ENCODE assay signal across 8 mouse cellular contexts in the genomic region with DNA sequence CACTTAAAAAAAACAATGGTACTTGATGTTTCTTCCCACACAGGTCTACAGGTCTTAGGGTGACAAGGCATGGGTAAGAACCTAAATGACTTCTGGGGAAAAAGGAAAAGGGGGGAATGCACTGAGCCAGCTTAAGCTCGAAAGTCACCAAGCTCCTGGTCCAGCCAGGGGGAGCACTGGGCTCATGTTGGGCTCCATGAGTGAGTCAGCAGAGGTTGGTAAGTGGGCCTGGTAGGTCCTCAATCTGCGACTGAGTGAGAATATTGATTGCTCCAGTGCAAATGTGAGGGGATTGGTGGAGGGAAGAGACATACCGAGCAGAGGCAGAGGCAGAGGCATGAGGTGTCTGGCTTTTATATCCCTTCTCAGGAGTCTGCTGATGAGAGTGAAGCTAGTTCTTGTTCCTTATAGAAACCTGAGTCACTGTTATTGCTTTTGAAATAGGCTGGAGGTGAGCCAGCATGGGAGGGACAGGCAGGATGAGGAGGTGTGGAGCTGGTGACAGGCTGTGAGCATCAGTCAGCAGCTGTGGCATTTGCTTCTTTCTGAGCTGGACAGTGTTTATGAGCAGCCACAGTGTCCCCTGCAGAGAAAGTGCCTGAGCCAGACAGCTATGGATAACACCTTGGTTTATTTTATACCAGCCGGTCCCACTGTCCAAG.
DNase-seq lines count a peak whose midpoint lies in the region; ATAC-seq and TF ChIP-seq lines count a peak whose summit lies in the region.

No protein-coding gene starts in this region.

- no peak for TF ChIP-seq EP300 in liver, postnatal 0 days (IDR thresholded peaks at IDR 0.05; ENCODE audit: low read depth)

- peak; percentile 83 for ATAC-seq in liver, postnatal 0 days

- H3K27me3 ChIP-seq in liver, postnatal 0 days (ENCODE audit: insufficient read depth, low read length) = no peaks in the 10 kb centered on the region

- no peak overlapping the region for H3K9ac ChIP-seq in liver, postnatal 0 days (replicated peaks)

- peak; percentile 35 for DNase-seq in adrenal gland, postnatal 10 days
- DNase-seq in adrenal gland, adult 8-10 months = no peak
- peak; percentile 31 for DNase-seq in layer of hippocampus, adult 11-12 months (ENCODE audit: low spot score)
- no peak for DNase-seq in layer of hippocampus, postnatal 10 days (ENCODE audit: low spot score in 2 of 2)
- DNase-seq in gonadal fat pad, adult 2 months (ENCODE audit: low read depth) = peak; percentile 74
- peak; percentile 53 for DNase-seq in liver, postnatal 0 days
- no peak for DNase-seq in c-Kit-positive CD71-positive TER-119-positive erythroid progenitor cells, embryonic 14.5 days (ENCODE audit: low spot score)
- no peak for DNase-seq in cerebellum, adult 11 months

- no peak overlapping the region for H3K27ac ChIP-seq in liver, postnatal 0 days (ENCODE audit: low read depth)

- peak; percentile 33 for TF ChIP-seq CTCF in liver, postnatal 0 days (IDR thresholded peaks at IDR 0.05; ENCODE audit: low read depth)

- H3K36me3 ChIP-seq in liver, postnatal 0 days (replicated peaks; ENCODE audit: insufficient read depth, low read length) = no peaks in the 10 kb centered on the region

- H3K4me2 ChIP-seq in liver, postnatal 0 days (ENCODE audit: low read depth, low read length) = no peak overlapping the region

- H3K4me3 ChIP-seq in liver, postnatal 0 days (ENCODE audit: low read depth, low read length) = no peak overlapping the region

- H3K9me3 ChIP-seq in liver, postnatal 0 days (ENCODE audit: low read length) = no peaks in the 10 kb centered on the region

- WGBS in liver, postnatal 0 days (ENCODE audit: insufficient replicate concordance) = 56% methylated on average over 4 of the region's 4 CpGs

- H3K4me1 ChIP-seq in liver, postnatal 0 days (ENCODE audit: insufficient read depth) = peaks cover 4% of the 10 kb centered on the region; the same call in 1 of the 2 replicates

Comparison
In these comparisons a context has a peak if more than half of its experiments do, and no peak if none do; other contexts are left out.
1. DNase-seq: peak in adrenal gland, postnatal 10 days (single experiment), layer of hippocampus, adult 11-12 months (single experiment), gonadal fat pad, adult 2 months (single experiment) and liver, postnatal 0 days (single experiment); none in adrenal gland, adult 8-10 months (single experiment), layer of hippocampus, postnatal 10 days (0 of 2), c-Kit-positive CD71-positive TER-119-positive erythroid progenitor cells, embryonic 14.5 days (single experiment) and cerebellum, adult 11 months (single experiment).